Mouse (Mus musculus) large intestine, adult 2 months (tissue): ENCODE results near the gene Lypd6b. TPM values are rescaled to one million over a fixed set of nuclear protein-coding genes. Genes with fewer than 3 reads are reported as not detected.

Experiments used
- DNase-seq: peaks from one replicate; pipeline ENCODE4 v3.0.0-alpha.2; 2012; ENCODE audit warnings: low read depth, low spot score
- WGBS: fragments of 180-500 bp; shearing (Covaris S2); methylation state at CpG from one replicate; pipeline ENCODE4 v1.1.7; 2018; 5-methylcytosine and 5-hydroxymethylcytosine counted together
- polyA plus RNA-seq: library from polyadenylated mRNA; depleted of rRNA; stranded (reverse); fragments of >200 nt; gene quantifications from 2 replicates; pipeline ENCODE4 v1.2.3, GENCODE M21; 2012; rRNA removed

The Lypd6b gene
- polyA plus RNA-seq = 0.25 and 0.33 TPM in 2 replicates

GRCm38 (mm10) chr2:49787376-49788050 is at the start of gene Lypd6b:
Gene Lypd6b, plus strand, starts transcription at chr2:49787688.
- 2% methylated on average over 79 of the region's 79 CpGs for WGBS
- no peak for DNase-seq

GRCm38 (mm10) chr2:49739046-49739445 is 48.4 kb upstream of the Lypd6b start:
- no peak for DNase-seq
- 71% methylated on average over 5 of the region's 5 CpGs for WGBS

GRCm38 (mm10) chr2:49741026-49741425 is 46.5 kb upstream of the Lypd6b start:
- WGBS = 69% methylated on average over 6 of the region's 6 CpGs
- no peak for DNase-seq

GRCm38 (mm10) chr2:49741895-49742734 is 45.4 kb upstream of the Lypd6b start:
- no peak for DNase-seq
- WGBS = 65% methylated on average over 16 of the region's 16 CpGs

GRCm38 (mm10) chr2:49742919-49743318 is 44.6 kb upstream of the Lypd6b start:
- no peak for DNase-seq
- WGBS = 83% methylated on average over 4 of the region's 4 CpGs

- no peak for DNase-seq
- WGBS = 37% methylated on average over 6 of the region's 6 CpGs
Observed at GRCm38 (mm10) chr2:49743775-49744174, 43.7 kb upstream of the Lypd6b start.

- 25% methylated on average over 11 of the region's 11 CpGs for WGBS
Observed at GRCm38 (mm10) chr2:49744251-49745093, 43.0 kb upstream of the Lypd6b start.

GRCm38 (mm10) chr2:49745094-49745781 is 42.2 kb upstream of the Lypd6b start:
- WGBS = 74% methylated on average over 14 of the region's 14 CpGs
- no peak for DNase-seq

More at GRCm38 (mm10) chr2:49744251-49745093, 43.0 kb upstream of the Lypd6b start:
- DNase-seq = no peak

- no peak for DNase-seq
- 79% methylated on average over 7 of the region's 7 CpGs for WGBS
Observed at GRCm38 (mm10) chr2:49746947-49747346, 40.5 kb upstream of the Lypd6b start.

GRCm38 (mm10) chr2:49747670-49748069 is 39.8 kb upstream of the Lypd6b start:
- no peak for DNase-seq
- 90% methylated on average over 2 of the region's 2 CpGs for WGBS

- no peak for DNase-seq
- 78% methylated on average over 14 of the region's 14 CpGs for WGBS
Observed at GRCm38 (mm10) chr2:49748628-49749342, 38.7 kb upstream of the Lypd6b start.

GRCm38 (mm10) chr2:49749730-49750576 is 37.5 kb upstream of the Lypd6b start:
- 44% methylated on average over 11 of the region's 11 CpGs for WGBS
- DNase-seq = no peak

GRCm38 (mm10) chr2:49751544-49752210 is 35.8 kb upstream of the Lypd6b start:
- DNase-seq = no peak
- WGBS = 90% methylated on average over 10 of the region's 10 CpGs

- no peak for DNase-seq
- 83% methylated on average over 8 of the region's 8 CpGs for WGBS
Observed at GRCm38 (mm10) chr2:49752211-49752607, 35.3 kb upstream of the Lypd6b start.

GRCm38 (mm10) chr2:49753062-49753461 is 34.4 kb upstream of the Lypd6b start:
- 93% methylated on average over 3 of the region's 3 CpGs for WGBS

GRCm38 (mm10) chr2:49755054-49755453 is 32.4 kb upstream of the Lypd6b start:
- no peak for DNase-seq
- WGBS = 59% methylated on average over 2 of the region's 2 CpGs

More at GRCm38 (mm10) chr2:49753062-49753461, 34.4 kb upstream of the Lypd6b start:
- DNase-seq = no peak

- WGBS = 79% methylated on average over 7 of the region's 7 CpGs
- no peak for DNase-seq
Observed at GRCm38 (mm10) chr2:49757616-49758015, 29.9 kb upstream of the Lypd6b start.
